Mouse (Mus musculus): ENCODE measurements around the gene Mrps12. TPM values are rescaled to one million over a fixed set of nuclear protein-coding genes. Genes with fewer than 3 reads are reported as not detected.

Mrps12 gene
- polyA plus RNA-seq, 1 experiment from 2014 or later, result 126 TPM

GRCm38 (mm10) chr7:28691075-28691474, 50.5 kb downstream of the Mrps12 start:
- H3K9me3 ChIP-seq (ENCODE audit: control insufficient read depth, low read length), result no peaks in the 10 kb centered on the region
- no peaks in the 10 kb centered on the region for H3K4me1 ChIP-seq (ENCODE audit: control insufficient read depth, insufficient read depth, low read length)
- H3K4me2 ChIP-seq (ENCODE audit: low read depth, low read length), result no peak overlapping the region
- no peaks in the 10 kb centered on the region for H3K36me3 ChIP-seq (ENCODE audit: control insufficient read depth, insufficient read depth, low read length)
- H3K4me3 ChIP-seq (ENCODE audit: low read depth, low read length), result no peak overlapping the region
- 82% methylated on average over 7 of the region's 7 CpGs for WGBS
- H3K27me3 ChIP-seq (ENCODE audit: control insufficient read depth, insufficient read depth, low read length), result peaks cover 3% of the 10 kb centered on the region; the same call in 1 of the 2 replicates
- no peak overlapping the region for H3K27ac ChIP-seq (ENCODE audit: low read depth, low read length)
- H3K9ac ChIP-seq (replicated peaks; ENCODE audit: low read depth, low read length), result no peak overlapping the region
- ATAC-seq (ENCODE audit: low read depth), result no peak

Other genes with a start within 250 kb of the Mrps12 start
- not detected in 2 replicates for gene Ifnl2, start 231.4 kb downstream of the Mrps12 start, polyA plus RNA-seq (2014; fragmentation: Nextera tagmentation; extraction: Ambion mirVana)
- gene Ifnl3, start 219.0 kb downstream of the Mrps12 start, polyA plus RNA-seq (2014; fragmentation: Nextera tagmentation; extraction: Ambion mirVana), result not detected in 2 replicates
- gene Sycn, start 200.9 kb downstream of the Mrps12 start, polyA plus RNA-seq (2014; fragmentation: Nextera tagmentation; extraction: Ambion mirVana), result not detected in 2 replicates
- gene Nccrp1, start 194.6 kb downstream of the Mrps12 start, polyA plus RNA-seq (2014; fragmentation: Nextera tagmentation; extraction: Ambion mirVana), result 0.17 TPM in 1 of 2 replicates, not detected in the other
- 24.3 and 25.1 TPM in 2 replicates for gene Samd4b, start 143.7 kb downstream of the Mrps12 start, polyA plus RNA-seq (2014; fragmentation: Nextera tagmentation; extraction: Ambion mirVana)
- gene Pak4, start 143.6 kb downstream of the Mrps12 start, polyA plus RNA-seq (2014; fragmentation: Nextera tagmentation; extraction: Ambion mirVana), result 10.6 and 15.5 TPM in 2 replicates
- 0.19 TPM in 1 of 2 replicates, not detected in the other for gene Acp7, start 110.5 kb downstream of the Mrps12 start, polyA plus RNA-seq (2014; fragmentation: Nextera tagmentation; extraction: Ambion mirVana)
- gene Fbxo27, start 49.0 kb downstream of the Mrps12 start, polyA plus RNA-seq (2014; fragmentation: Nextera tagmentation; extraction: Ambion mirVana), result 6.7 and 11.8 TPM in 2 replicates
- gene Fbxo17, start 25.0 kb downstream of the Mrps12 start, polyA plus RNA-seq (2014; fragmentation: Nextera tagmentation; extraction: Ambion mirVana), result 2.4 TPM in 2 replicates
- gene Sars2, start 172 bp upstream of the Mrps12 start, polyA plus RNA-seq (2014; fragmentation: Nextera tagmentation; extraction: Ambion mirVana), result 19.3 and 19.9 TPM in 2 replicates
- 0.79 and 0.81 TPM in 2 replicates for gene Ccer2, start 14.4 kb upstream of the Mrps12 start, polyA plus RNA-seq (2014; fragmentation: Nextera tagmentation; extraction: Ambion mirVana)
- gene Sirt2, start 24.9 kb upstream of the Mrps12 start, polyA plus RNA-seq (2014; fragmentation: Nextera tagmentation; extraction: Ambion mirVana), result 97.2 and 110 TPM in 2 replicates
- gene Nfkbib, start 25.7 kb upstream of the Mrps12 start, polyA plus RNA-seq (2014; fragmentation: Nextera tagmentation; extraction: Ambion mirVana), result 67.0 and 77.8 TPM in 2 replicates
- 1.6 TPM in 2 replicates for gene Rinl, start 47.1 kb upstream of the Mrps12 start, polyA plus RNA-seq (2014; fragmentation: Nextera tagmentation; extraction: Ambion mirVana)
- 158 and 160 TPM in 2 replicates for gene Hnrnpl, start 66.7 kb upstream of the Mrps12 start, polyA plus RNA-seq (2014; fragmentation: Nextera tagmentation; extraction: Ambion mirVana)
- 74.5 and 94.4 TPM in 2 replicates for gene Ech1, start 83.4 kb upstream of the Mrps12 start, polyA plus RNA-seq (2014; fragmentation: Nextera tagmentation; extraction: Ambion mirVana)
- 3.4 and 4.1 TPM in 2 replicates for gene Lgals4, start 92.0 kb upstream of the Mrps12 start, polyA plus RNA-seq (2014; fragmentation: Nextera tagmentation; extraction: Ambion mirVana)
- 1.8 and 2.6 TPM in 2 replicates for gene Lgals7, start 122.0 kb upstream of the Mrps12 start, polyA plus RNA-seq (2014; fragmentation: Nextera tagmentation; extraction: Ambion mirVana)
- gene Capn12, start 139.6 kb upstream of the Mrps12 start, polyA plus RNA-seq (2014; fragmentation: Nextera tagmentation; extraction: Ambion mirVana), result 0.46 and 0.90 TPM in 2 replicates
- gene Actn4, start 220.5 kb upstream of the Mrps12 start, polyA plus RNA-seq (2014; fragmentation: Nextera tagmentation; extraction: Ambion mirVana), result 109 and 143 TPM in 2 replicates
- gene Eif3k, start 240.0 kb upstream of the Mrps12 start, polyA plus RNA-seq (2014; fragmentation: Nextera tagmentation; extraction: Ambion mirVana), result 316 and 346 TPM in 2 replicates
- 7.3 and 7.8 TPM in 2 replicates for gene Map4k1, start 240.2 kb upstream of the Mrps12 start, polyA plus RNA-seq (2014; fragmentation: Nextera tagmentation; extraction: Ambion mirVana)

All from neural tube, embryonic 14.5 days (tissue).